Mouse (Mus musculus): Measurements from ENCODE around the gene Gm973. TPM values are rescaled to one million over a fixed set of nuclear protein-coding genes. Genes with fewer than 3 reads are reported as not detected.

The Gm973 gene
- polyA plus RNA-seq, 1 experiment: 72.5 TPM

DNA sequence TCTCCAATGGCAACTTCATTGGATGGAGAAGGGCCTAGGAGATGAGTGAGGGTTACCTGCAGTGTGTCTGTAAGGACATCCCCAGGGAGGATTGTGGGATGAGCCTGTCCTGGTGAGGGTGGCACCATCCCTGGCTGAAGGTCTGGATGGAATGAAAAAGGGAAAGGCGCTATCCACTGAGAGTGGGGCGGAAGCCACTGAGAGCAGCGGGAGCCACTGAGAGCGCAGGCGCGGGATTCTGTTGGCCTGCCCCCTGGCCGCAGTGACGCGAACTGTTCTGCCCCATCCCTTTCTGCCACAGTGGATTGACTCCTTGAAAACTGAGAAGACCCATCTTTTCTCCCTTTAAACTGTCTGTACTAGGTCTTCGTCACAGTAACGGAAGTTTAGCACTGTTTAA, 87.8 kb downstream of the Gm973 start:
- H3K36me3 ChIP-seq (ENCODE audit: control insufficient read depth, insufficient read depth, low read length): no peaks in the 10 kb centered on the region
- H3K27ac ChIP-seq (ENCODE audit: control insufficient read depth, insufficient read depth, low read depth, low read length): no peak overlapping the region
- TF ChIP-seq CTCF (IDR thresholded peaks at IDR 0.05; ENCODE audit: control insufficient read depth, insufficient read depth, insufficient replicate concordance, low read depth, low read length) (peak; percentile 23; the same call in 1 of the 2 replicates), POLR2A (IDR thresholded peaks at IDR 0.05; ENCODE audit: control insufficient read depth, low read depth, low read length) (no peak)
- peaks cover 13% of the 10 kb centered on the region for H3K4me1 ChIP-seq (ENCODE audit: control insufficient read depth, insufficient read depth, low read length)
- H3K27me3 ChIP-seq (ENCODE audit: control insufficient read depth, insufficient read depth, low read length): no peaks in the 10 kb centered on the region
- peak overlapping the region; percentile 60 for H3K4me3 ChIP-seq (ENCODE audit: control insufficient read depth, low read depth, low read length)

DNA sequence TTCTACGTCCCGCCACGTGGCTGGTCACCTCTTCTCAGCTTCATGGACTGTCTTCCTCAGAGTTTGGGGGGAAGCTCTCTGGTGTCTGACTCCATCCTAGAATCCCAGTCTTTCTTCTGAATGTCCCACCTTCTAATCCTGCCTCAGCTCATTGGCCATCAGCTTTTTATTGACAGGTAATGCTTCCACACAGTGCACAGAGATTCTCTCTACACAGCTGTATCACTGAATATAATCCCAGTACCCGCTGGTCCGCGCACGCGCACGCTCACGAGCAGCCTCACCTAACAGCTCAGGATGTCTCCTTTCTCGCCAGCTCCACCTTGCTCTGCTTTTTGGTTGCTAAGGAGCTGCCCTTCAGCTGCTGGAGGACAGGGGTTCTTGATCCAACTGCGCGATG, 90.4 kb downstream of the Gm973 start:
- H3K36me3 ChIP-seq (ENCODE audit: control insufficient read depth, insufficient read depth, low read length): no peaks in the 10 kb centered on the region
- TF ChIP-seq CTCF (IDR thresholded peaks at IDR 0.05; ENCODE audit: control insufficient read depth, insufficient read depth, insufficient replicate concordance, low read depth, low read length) (no peak), POLR2A (IDR thresholded peaks at IDR 0.05; ENCODE audit: control insufficient read depth, low read depth, low read length) (0 out of 2 replicates have a peak, but pooled peaks have one; percentile 41)
- no peak overlapping the region for H3K27ac ChIP-seq (ENCODE audit: control insufficient read depth, insufficient read depth, low read depth, low read length)
- H3K27me3 ChIP-seq (ENCODE audit: control insufficient read depth, insufficient read depth, low read length): no peaks in the 10 kb centered on the region
- H3K4me3 ChIP-seq (ENCODE audit: control insufficient read depth, low read depth, low read length): peak overlapping the region; percentile 35
- peaks cover 13% of the 10 kb centered on the region for H3K4me1 ChIP-seq (ENCODE audit: control insufficient read depth, insufficient read depth, low read length)

DNA sequence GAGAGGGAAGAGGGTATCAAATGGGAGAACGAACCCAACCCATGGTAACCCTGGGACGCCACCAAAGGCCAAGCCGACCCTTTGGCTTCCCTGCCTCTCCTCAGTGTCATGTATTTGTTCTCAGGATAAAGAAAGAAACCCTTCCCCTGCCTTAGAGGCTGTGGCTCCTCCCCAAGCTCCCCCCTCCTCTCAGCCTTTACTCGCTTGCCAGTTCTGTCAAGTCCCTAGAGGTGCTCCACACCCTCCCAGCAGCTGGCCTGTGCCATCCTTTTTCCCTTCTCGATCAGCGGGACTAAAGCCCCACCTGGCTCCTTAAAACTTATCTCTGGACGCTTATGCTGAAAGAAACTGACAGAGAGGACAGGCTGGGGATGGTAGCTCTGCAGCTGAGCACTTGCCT, 91.0 kb downstream of the Gm973 start:
- peaks cover 13% of the 10 kb centered on the region for H3K4me1 ChIP-seq (ENCODE audit: control insufficient read depth, insufficient read depth, low read length)
- H3K36me3 ChIP-seq (ENCODE audit: control insufficient read depth, insufficient read depth, low read length): no peaks in the 10 kb centered on the region
- H3K27me3 ChIP-seq (ENCODE audit: control insufficient read depth, insufficient read depth, low read length): no peaks in the 10 kb centered on the region
- H3K27ac ChIP-seq (ENCODE audit: control insufficient read depth, insufficient read depth, low read depth, low read length): no peak overlapping the region; the same call in 1 of the 2 replicates
- TF ChIP-seq POLR2A (IDR thresholded peaks at IDR 0.05; ENCODE audit: control insufficient read depth, low read depth, low read length) (no peak), CTCF (IDR thresholded peaks at IDR 0.05; ENCODE audit: control insufficient read depth, insufficient read depth, insufficient replicate concordance, low read depth, low read length) (no peak)
- peak overlapping the region; percentile 35 for H3K4me3 ChIP-seq (ENCODE audit: control insufficient read depth, low read depth, low read length)

DNA sequence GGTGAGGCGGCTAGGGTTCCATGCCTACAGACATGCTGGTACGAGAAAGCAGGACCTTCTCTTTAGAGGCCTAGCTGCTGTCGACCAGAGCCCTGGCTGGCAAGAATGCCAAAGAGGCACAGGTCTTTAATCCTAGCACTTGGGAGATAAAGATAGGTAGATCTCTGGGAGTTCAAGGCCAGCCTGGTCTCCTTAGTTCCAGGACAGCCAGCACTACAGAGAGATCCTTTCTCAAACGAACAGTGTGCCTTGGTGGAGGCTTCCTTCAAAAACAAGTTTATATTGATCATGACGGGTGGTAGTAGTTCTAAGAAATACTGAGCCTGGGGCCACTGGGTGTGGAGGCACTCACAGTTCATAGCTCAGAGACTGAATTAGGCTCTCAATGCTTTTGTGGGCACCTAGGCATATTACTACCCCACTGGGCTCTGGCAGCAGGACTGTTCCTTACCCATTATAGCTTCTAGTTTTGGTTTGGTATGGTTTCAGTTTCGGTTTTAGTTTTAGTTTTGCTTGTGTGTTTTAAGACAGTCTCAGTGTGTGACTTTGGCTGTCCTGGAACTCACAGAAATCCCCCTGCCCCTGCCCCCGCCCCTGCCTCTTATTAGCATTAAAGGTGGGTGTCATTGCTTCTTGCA, 92.2 kb downstream of the Gm973 start:
- Histone ChIP-seq H3K4me3 (ENCODE audit: control insufficient read depth, low read depth, low read length) (no peak overlapping the region), H3K4me1 (ENCODE audit: control insufficient read depth, insufficient read depth, low read length) (peaks cover 13% of the 10 kb centered on the region), H3K27ac (ENCODE audit: control insufficient read depth, insufficient read depth, low read depth, low read length) (no peak overlapping the region), H3K36me3 (ENCODE audit: control insufficient read depth, insufficient read depth, low read length) (no peaks in the 10 kb centered on the region), H3K27me3 (ENCODE audit: control insufficient read depth, insufficient read depth, low read length) (no peaks in the 10 kb centered on the region)
- TF ChIP-seq CTCF (IDR thresholded peaks at IDR 0.05; ENCODE audit: control insufficient read depth, insufficient read depth, insufficient replicate concordance, low read depth, low read length) (no peak), POLR2A (IDR thresholded peaks at IDR 0.05; ENCODE audit: control insufficient read depth, low read depth, low read length) (no peak)

DNA sequence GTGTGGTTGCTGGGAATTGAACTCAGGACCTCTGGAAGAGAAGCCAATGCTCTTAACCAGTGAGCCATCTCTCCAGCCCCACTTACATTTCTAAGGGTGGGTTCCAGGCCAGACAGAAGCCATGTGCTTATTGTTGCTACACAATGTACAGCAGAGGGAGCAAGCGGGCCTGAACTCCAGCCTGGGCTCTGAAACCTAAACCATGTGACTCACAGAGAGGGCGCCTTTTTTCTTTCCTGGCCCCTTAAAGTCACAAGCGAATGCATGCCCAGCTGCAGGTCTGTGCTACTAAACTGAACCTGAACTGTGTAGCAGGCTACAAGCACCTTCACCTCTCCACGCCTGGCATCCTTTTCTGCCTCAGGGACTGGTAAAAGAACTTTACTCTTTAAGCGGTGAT, 92.9 kb downstream of the Gm973 start:
- H3K27ac ChIP-seq (ENCODE audit: control insufficient read depth, insufficient read depth, low read depth, low read length): no peak overlapping the region
- no peak for TF ChIP-seq CTCF (IDR thresholded peaks at IDR 0.05; ENCODE audit: control insufficient read depth, insufficient read depth, insufficient replicate concordance, low read depth, low read length)
- TF ChIP-seq POLR2A (IDR thresholded peaks at IDR 0.05; ENCODE audit: control insufficient read depth, low read depth, low read length): no peak
- H3K27me3 ChIP-seq (ENCODE audit: control insufficient read depth, insufficient read depth, low read length): no peaks in the 10 kb centered on the region
- H3K4me1 ChIP-seq (ENCODE audit: control insufficient read depth, insufficient read depth, low read length): peaks cover 13% of the 10 kb centered on the region
- H3K36me3 ChIP-seq (ENCODE audit: control insufficient read depth, insufficient read depth, low read length): no peaks in the 10 kb centered on the region
- no peak overlapping the region for H3K4me3 ChIP-seq (ENCODE audit: control insufficient read depth, low read depth, low read length)

GRCm38 (mm10) chr1:59609458-59609857, 93.4 kb downstream of the Gm973 start:
- Histone ChIP-seq H3K36me3 (ENCODE audit: control insufficient read depth, insufficient read depth, low read length) (no peaks in the 10 kb centered on the region), H3K27ac (ENCODE audit: control insufficient read depth, insufficient read depth, low read depth, low read length) (no peak overlapping the region), H3K4me3 (ENCODE audit: control insufficient read depth, low read depth, low read length) (no peak overlapping the region), H3K4me1 (ENCODE audit: control insufficient read depth, insufficient read depth, low read length) (peaks cover 10% of the 10 kb centered on the region), H3K27me3 (ENCODE audit: control insufficient read depth, insufficient read depth, low read length) (no peaks in the 10 kb centered on the region)
- TF ChIP-seq CTCF (IDR thresholded peaks at IDR 0.05; ENCODE audit: control insufficient read depth, insufficient read depth, insufficient replicate concordance, low read depth, low read length) (peak; percentile 60; the same call in 1 of the 2 replicates), POLR2A (IDR thresholded peaks at IDR 0.05; ENCODE audit: control insufficient read depth, low read depth, low read length) (no peak)

GRCm38 (mm10) chr1:59609896-59610295, 93.8 kb downstream of the Gm973 start:
- Histone ChIP-seq H3K36me3 (ENCODE audit: control insufficient read depth, insufficient read depth, low read length) (no peaks in the 10 kb centered on the region), H3K4me3 (ENCODE audit: control insufficient read depth, low read depth, low read length) (no peak overlapping the region), H3K4me1 (ENCODE audit: control insufficient read depth, insufficient read depth, low read length) (peaks cover 10% of the 10 kb centered on the region), H3K27ac (ENCODE audit: control insufficient read depth, insufficient read depth, low read depth, low read length) (no peak overlapping the region), H3K27me3 (ENCODE audit: control insufficient read depth, insufficient read depth, low read length) (no peaks in the 10 kb centered on the region)
- TF ChIP-seq CTCF (IDR thresholded peaks at IDR 0.05; ENCODE audit: control insufficient read depth, insufficient read depth, insufficient replicate concordance, low read depth, low read length) (no peak), POLR2A (IDR thresholded peaks at IDR 0.05; ENCODE audit: control insufficient read depth, low read depth, low read length) (no peak)
